Mouse (Mus musculus) small intestine, adult 2 months (tissue): ENCODE measurements around the gene Tspan9.

Experiments used
- CTCF ChIP-seq: fragments of 200-500 bp; IDR thresholded peaks from 2 replicates; pipeline ENCODE4 v1.5.1; 2012; ENCODE audit warnings: low read depth, mild to moderate bottlenecking, control low read depth, inconsistent platforms, low read length, moderate library complexity, mixed read lengths; ENCODE audit not compliant: insufficient replicate concordance, insufficient read length; ENCODE audit errors: extremely low read depth
- POLR2A ChIP-seq: fragments of 200-500 bp; IDR thresholded peaks from 2 replicates; pipeline ENCODE4 v1.6.1; 2012; ENCODE audit warnings: low read depth, mild to moderate bottlenecking, control low read depth, inconsistent platforms, low read length, moderate library complexity

DNA sequence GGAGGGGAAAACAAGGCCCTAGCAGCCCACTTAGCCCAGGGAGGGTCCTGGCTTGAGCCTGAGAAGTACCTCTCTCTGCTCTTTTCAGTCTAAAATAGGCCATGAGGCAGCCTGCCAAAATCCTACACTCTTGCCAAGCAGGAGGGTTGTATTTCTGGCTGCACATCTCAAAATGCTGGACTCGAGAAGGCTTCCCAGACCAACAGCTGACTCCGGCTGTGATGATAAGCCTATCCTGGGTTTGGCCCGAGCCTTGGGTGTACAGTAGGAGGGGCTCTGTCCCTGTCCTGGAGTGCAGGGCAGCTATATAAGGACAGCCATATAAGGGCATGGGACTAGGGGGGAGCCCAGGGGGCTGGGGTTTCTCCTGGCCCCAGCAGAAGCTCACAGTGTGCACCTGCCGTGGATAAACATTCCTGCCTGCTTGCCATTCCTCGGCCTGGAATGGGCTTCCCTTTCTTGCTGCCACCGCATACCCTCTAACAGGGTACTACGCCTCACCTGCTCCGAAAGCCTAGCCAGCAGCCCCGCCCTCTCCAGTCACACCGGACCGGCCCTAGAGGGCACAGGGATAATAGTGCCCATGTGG is 153.7 kb downstream of the Tspan9 start:
- TF ChIP-seq CTCF (no peak), POLR2A (no peak)
